Mouse (Mus musculus) ES-E14 (cell line): Measurements from ENCODE around the gene Zmynd12.

Experiments
- CHD2 ChIP-seq: IDR thresholded peaks from 2 replicates; pipeline ENCODE4 v1.6.1; 2014; ENCODE audit warnings: mild to moderate bottlenecking, low read depth, low read length, inconsistent platforms
- HCFC1 ChIP-seq: IDR thresholded peaks from 2 replicates; pipeline ENCODE4 v1.6.1; 2012; ENCODE audit warnings: low read length, inconsistent platforms, borderline replicate concordance; ENCODE audit not compliant: insufficient read depth
- MAFK ChIP-seq: IDR thresholded peaks from 2 replicates; pipeline ENCODE4 v1.6.1; 2014; ENCODE audit warnings: mild to moderate bottlenecking, low read depth, low read length, inconsistent platforms; ENCODE audit not compliant: insufficient read depth
- ZNF384 ChIP-seq: IDR thresholded peaks from 2 replicates; pipeline ENCODE4 v1.6.1; 2012; ENCODE audit warnings: low read depth, low read length, inconsistent platforms

GRCm38 (mm10) chr4:119398751-119399150, 23.9 kb upstream of the Zmynd12 start:
- TF ChIP-seq ZNF384 (no peak), MAFK (no peak), HCFC1 (no peak), CHD2 (no peak)
